Mouse (Mus musculus) erythroblast, embryonic 14.5 days (primary cell): ENCODE results near the gene Ros1.

Source experiments
- GATA1 ChIP-seq: IDR thresholded peaks from 2 replicates; pipeline ENCODE4 v1.6.1; 2012; ENCODE audit warnings: low read length, inconsistent platforms, mixed read lengths
- TAL1 ChIP-seq: IDR thresholded peaks from 3 replicates; pipeline ENCODE4 v1.6.1; 2012; ENCODE audit warnings: low read length, inconsistent platforms, mixed read lengths

DNA sequence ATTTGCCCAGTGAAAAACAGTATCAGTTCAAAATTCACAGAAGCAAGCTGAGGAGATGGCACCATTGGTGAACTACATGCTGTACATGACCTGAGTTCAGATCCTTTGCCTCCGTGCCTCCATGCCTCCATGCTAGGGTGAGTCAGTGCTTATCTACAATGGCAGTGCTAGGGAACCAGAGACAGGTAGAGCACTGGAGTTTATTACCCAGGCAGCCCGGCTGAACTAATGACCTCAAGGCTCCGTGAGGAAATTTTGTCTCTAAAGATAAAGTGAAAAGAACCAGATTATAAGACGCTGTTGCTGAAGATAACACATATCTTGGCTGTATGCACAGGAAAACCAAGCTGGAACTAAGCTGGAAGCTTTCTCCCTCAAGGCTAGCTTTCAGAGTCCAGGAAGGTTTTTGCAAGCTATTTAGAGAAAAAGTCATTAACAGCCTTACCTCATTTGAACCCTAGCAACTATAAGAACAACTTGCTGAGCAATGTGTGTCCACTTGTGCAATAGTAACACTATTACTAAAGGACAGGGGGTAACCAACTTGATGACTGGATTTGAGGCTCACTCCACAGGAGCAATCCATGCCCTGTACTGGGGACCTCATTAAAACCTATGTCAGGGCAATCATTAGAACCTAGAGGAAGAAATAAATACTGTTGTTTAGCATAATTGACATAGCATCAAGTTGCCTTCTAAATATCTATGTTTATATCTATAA, 61.5 kb downstream of the Ros1 start:
- TF ChIP-seq GATA1 (no peak), TAL1 (no peak)
